Mouse (Mus musculus) right cerebral cortex, adult 18-20 months (tissue): Measurements from ENCODE around the gene Adam17.

Source experiments
- DNase-seq: peaks from one replicate; pipeline ENCODE4 v3.0.0; 2022; ENCODE audit warnings: mixed read lengths

Adam17 gene

DNA sequence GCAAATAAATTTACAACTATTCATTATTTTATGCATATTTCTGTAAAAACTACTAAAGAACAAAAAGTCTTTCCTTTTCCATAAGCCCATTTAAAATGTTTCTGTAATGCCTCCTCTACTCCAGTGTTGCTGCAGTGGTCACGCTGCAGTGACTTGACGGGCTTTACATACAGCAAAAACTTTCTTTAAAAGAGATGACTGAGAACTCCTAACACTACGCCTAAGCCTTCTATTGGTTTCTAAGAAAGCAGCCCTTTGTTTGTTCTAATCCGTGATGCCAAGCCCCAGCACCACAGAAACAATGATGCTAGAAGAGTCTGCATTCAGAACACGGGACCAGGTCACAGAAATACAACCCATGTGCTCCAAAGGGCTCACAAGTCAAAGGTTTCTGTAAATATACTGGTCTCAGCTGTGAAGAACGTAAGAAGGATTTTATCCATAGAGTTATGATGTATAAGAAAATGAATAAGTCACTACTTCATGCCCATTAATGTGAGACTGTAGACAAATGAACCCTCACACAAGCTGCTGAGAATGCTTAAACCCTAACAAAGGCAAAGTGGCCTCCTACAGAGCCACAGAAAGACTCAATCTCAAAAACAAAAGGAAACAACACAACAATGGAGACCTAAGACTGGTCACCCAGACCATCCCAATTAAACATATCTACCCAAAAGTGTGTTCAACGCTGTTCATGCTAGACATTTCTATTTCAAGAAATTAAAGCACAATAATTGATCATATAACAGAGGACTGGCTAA is 23.1 kb downstream of the Adam17 start:
- DNase-seq, result no peak

DNA sequence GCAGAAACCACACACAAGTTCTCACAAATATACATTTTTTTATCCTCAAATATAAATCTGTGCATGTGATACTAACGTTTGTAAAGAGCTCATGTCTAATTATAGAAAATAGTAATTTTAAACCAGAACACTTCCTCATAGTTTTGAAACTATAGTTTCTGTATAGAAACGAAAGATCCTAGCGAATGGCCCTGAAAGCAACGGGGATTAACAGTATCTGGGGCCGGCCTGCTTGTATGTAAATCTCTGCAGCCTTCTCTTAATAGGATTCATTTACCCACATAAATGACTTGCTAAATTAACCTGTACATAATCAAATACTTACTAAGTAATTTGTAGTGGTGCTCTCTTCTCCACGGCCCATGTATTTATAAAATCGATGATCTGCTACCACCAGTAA is 26.5 kb downstream of the Adam17 start:
- no peak for DNase-seq

DNA sequence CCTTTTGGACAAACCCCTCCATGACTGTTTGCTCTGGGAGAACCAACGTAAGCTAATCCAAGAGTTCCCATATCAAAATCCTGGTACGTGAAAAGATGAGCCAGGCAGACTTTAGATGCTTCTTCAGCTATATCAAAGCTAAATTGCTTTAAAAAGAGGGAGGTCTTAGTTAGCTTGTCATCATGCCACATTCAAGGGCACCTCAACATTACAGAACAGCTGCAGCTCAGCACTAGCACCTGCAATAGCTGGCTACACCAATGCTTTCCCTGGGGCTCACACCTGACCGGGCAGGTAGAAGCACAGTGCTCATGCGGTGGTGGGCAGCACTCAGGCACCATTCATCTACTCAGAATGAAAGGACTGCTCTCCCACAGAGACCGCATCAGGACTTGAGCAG is 32.8 kb downstream of the Adam17 start:
- DNase-seq, result no peak

DNA sequence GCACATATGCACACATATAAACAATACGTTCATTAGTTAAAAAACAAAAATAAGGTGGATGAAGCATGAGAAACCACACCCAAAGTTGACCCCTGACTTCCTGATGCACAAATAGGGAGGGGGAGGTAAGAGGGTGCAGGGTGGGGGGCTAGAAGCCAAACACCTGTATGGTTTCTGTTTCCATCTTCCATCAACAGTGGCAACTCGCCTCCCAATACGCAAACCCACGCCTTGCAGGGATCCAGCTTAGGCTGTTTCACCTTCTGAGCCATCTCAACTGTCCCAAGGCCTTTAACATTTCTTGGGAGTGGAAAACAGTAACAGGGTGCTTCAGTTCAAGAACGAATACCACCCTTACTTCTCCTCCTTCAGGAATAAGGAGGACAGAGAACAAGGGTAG is 36.3 kb downstream of the Adam17 start:
- DNase-seq, result no peak

DNA sequence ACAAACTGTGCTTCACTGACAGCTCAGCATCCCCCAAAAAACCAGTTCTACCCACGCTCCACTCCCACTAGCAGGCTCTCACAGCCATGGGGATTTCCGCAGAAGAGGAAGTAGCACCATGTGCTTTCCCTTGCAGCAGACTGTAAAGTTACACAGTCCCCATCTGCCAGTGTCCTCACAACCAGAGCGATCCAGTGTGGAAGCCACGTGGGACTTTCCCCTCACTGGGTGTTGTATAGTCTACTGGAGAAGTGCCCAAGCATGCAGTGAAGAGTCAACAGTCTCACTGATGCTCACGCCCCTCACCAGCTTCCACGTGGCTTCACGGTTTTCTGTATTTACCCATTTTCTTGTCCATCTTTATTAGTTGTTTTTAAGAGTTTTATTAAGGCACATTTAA is 37.6 kb downstream of the Adam17 start:
- peak; percentile 60 for DNase-seq

DNA sequence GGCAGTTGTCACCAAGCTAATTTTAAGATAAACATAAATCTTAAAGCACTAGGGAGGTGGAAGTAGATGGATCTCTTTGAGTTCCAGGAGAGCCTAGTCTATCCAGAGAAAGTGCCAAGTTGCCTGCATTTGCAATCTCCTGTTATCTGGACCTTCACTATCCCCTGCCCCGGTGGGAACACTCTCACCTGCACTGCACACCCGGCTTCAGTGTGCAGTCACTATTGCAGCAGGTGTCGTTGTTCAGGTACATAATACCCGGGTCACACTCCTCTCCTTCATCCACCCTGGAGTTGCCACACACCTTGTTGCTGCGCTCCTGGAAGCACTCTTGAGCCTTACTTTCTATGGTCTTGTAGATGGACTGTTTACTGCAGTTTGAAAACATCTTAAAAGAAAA is 39.7 kb downstream of the Adam17 start:
- no peak for DNase-seq

DNA sequence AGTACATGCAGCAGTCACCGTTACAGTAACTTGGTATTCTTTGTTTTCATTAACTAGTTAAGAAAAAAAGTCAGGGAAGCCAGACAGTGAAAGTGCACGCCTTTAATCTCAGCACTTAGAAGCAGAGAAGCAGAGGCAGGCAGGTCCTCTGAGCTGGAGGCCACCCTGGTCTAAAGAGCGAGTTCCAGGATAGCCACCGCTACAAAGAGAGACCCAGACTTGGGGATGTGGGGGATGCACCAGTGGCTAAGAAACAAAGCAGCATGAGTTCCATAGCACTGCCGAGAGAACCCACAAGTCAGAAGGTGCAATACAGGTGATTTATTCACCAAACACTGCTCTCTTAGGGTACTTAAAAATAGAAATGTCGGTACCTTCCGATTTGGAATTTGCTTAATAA is 40.4 kb downstream of the Adam17 start:
- no peak for DNase-seq

DNA sequence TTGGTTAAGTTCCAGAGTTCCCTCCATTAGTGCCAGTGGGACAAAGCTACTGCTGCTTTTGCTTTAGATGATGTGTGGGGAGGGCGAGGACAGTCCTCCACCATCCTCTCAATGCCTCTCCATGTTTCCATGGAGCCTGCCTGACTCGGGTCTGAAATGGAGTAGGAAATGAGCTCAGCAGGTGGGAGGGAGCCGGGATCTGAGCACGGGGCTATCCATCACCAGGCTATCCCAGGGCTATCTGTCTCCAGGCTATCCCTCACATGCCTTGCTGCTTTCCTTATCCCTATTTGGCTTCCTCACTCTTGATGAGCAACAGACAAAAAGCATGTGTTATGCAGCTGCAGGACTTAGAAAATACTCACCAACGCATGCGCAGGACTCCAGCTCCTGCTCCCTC is 41.7 kb downstream of the Adam17 start:
- DNase-seq, result no peak

DNA sequence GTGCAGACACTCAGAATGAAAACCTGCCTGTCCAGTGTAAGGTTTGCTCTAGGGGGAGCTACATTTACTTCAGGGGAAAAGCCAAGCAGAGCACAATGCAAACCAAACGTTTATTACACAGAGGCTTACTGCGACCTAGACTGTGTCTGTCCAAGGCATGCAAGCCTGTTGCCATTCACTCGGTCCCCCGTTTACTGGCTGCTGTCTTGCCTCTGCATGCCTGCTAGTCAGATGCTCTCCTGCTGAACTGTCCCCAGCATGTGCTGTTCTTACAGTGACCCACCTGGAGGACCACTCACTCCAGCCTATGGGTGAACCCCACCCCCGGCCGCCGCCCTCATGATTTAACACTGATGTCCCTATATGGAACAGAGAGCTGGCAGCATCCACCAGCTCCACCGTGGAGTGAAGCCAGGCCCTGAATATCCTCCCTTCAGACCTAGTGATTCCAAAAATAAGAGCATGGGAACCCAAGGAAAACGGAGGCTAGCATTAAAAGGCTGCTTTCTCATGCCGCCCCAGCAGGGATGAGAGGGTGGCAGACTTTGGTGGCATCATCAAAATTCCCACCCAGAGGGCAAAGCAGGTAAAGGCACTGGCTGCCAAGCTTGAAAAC is 42.4 kb downstream of the Adam17 start:
- DNase-seq, result peak; percentile 56

DNA sequence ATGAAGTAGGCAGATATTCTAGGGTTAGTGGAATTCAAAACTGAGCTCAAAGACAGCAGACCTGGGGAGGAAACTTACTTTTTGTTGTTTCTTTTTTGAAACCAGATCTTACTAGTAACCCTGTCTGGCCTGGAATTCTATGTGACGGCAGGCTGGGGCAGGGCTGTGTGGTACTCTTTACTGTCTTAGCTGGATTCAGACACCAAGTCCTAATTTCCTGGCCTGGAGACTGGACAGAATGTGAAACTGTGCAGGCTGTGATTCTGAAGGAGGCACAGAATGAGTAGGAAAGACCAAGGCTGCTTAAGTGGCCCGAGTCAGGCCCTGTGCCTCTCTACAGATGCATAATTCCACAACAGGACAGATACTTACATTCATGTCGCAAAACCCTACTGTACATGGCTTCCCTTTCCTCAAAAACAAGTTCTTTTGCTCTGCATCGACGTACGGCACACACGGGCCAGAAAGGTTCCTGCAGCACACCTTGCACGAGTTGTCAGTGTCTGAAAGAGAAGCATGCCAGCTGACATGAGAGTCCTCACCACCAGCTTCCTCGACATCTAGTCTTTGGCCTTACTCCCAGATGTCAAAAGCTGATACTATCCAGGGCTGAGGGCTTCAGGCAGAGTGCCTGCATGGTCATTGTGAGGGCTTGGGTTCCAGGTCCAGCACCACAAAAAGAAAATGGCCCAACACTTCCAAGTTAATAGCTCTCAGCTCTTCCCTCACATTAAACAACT is 43.6 kb downstream of the Adam17 start:
- DNase-seq, result no peak

DNA sequence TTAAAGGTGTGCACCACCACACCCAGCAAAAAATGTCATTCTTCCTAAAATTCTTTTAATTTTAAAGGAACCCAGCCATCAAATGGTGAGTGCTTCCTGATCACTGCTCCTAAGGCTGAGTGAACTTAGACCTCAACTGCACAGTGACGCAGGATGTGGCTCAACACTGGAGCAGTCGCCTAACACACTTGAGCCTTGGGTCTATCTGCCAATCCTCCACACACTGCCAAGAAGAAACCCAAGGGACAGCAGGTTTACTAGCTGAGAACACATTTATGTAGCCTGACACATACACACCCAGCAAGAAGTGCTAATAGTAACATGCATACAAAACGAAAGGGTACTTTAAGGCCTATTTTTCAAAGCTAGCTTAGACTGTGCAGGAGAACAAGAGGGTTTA is 47.1 kb downstream of the Adam17 start:
- DNase-seq, result no peak

DNA sequence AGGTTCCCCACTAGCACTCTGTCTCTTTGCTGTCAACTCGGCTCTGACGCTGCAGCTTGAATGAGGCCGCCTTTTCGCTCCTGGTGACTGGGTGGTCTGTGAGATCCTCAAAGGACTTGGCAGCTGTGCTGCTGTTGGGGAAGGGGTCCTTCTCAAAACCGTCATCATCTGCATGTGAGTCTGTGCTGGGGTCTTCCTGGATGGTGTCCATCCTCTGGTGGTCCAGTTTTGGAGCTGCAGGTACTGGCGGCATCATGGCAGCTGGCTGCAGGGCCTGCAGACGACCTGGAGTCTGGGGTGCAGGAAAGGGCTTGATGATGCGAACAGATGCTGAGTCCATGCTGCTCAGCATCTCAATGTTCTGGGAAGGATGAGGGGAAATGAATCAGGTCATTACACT is 48.2 kb downstream of the Adam17 start:
- no peak for DNase-seq

DNA sequence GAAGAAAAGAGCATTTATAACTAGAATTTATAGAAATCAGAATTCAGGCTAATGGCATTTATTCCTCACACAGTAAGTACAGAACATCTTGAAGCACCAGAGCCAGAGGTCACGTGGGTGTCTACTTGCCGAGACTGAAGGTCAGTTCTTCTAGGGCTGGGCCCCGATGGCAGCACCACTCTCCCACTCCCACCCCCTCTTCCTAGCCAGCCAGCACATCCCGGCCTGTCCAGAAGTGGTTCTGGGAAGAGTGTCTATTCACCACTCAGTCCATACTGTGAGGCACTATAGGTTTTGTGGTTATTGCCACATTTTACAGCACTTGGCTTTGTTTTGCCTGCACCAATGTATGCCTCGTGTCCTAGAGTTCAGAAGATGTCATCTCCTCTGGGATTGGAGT is 49.3 kb downstream of the Adam17 start:
- no peak for DNase-seq

DNA sequence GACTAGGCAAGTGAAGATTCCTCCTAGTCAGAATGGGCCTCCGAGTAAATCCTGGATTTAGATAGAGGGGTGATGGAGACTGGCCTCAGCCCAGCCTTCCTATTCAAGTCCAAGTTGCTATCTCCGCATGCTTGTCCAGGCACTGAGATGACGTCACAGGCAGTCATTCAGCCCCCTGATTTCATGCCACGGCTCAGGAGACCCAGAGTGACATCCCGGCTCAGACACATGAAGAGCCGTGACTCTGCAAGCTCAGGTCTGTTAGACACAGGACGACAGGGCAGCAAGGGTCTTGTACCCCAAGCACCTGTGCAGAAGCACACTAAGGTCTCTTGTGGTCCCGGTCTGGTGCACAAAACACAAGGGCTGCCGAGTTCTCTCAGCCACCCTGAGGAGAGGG is 50.6 kb downstream of the Adam17 start:
- DNase-seq, result no peak

DNA sequence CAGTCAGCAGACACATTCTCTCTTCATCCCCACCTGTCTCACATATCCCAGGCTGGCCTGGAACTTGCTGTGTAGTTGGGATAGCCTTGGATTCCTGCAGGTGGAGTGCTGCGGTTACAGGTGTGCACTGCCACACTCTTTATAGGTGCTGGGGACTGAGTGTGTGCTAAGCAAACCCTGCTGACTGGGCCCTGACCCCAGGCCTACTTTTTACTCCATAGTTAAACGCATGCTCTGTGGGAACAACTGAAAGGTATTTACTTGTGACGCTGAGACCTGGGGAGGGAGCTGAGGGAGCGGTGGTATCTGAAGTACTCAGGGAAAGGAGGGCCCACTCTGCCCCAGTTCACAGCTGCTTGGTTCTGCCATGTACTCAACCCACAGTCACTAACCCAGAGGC is 51.1 kb downstream of the Adam17 start:
- DNase-seq, result no peak

DNA sequence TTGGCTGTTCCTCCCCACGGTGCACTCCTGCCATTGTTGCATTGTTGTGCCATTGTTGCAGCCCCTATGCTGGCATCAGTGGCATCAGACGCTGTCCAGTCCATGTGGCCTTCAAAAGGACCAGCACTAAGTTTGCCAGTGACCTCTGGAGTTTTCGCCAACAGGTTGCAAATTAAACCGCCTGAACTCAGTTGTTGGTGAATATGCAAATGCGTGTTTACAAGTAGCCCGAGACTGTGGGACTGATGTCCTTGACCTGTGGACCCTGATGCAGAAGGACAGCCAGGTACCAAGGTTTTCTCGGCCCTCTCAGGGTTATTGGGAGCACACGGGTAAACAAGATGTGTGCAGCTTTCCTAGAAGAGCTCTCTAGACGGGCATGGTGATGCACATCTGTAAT is 52.3 kb downstream of the Adam17 start:
- DNase-seq, result no peak

DNA sequence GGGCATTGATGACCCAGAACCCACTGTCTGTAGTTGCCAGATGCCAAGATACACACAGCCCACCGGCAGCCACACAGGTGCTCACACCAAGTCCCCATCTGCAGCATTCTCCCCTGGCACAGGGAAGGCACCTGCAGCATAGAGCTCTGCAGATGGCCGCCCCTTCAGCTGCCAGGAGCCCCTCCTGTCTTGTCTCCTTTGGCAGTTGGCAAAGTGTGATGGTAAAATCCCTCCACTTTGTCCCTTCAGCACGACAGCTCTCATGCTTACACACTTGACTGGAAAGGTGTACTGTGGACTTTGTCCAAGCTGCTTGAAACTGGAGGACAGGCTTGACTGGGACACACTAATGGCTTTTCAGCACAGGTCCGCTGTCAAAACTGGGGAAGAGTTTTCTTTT is 53.1 kb downstream of the Adam17 start:
- no peak for DNase-seq

DNA sequence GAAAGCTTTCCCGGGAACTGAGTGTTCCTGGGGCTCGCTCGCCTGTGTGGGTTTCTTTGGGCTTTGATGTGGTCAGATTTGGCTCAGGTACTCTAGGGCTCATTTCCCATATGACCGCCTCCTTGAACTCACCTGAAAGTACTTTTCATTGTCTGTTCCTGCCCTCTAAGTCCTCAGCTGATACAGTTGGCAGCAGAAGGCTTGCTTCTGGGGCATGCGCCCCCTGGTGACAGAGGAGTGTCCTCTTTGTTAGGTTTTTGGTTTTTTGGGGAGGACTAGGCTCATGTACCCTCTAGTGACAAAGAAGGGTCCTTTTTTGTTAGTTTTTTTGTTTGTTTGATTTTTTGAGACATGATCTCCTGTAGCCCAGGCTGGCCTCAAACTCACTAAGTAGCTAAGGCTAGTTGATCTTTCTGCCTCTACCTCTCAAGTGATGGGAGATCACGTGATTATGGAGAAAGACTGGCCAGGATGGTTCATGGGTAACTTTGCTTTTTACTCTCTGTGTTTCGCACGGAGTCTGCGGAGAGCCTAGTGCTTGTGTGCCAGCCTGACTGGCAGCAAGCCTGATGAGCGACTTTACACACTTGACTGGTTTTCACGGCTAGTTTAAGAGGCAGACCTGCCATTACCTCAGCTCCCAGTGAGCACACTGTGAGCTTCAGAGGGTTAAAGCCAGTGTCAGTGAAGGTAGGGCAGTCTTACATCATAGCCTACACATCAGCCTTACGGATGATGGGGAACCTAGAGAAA is 55.1 kb downstream of the Adam17 start:
- peak; percentile 64 for DNase-seq

DNA sequence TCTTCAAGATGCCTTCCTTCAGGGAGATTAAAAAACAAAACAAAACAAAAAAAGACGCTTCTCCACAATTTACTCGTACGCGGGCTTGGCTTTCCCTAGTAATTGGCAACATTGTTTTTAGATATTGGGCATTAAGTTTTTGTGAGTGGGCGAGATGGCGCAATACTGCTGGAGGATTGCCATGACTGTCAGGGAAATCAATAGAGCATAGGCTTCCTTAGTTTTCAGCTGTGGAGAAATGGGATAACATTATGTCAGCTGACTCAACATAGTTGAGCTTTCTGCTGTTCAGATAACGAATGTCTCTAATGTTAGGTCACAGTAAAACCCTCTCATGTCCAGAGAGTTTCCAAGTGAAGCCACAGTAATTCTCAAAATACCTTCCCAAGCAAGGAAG is 56.6 kb downstream of the Adam17 start:
- peak; percentile 15 for DNase-seq

DNA sequence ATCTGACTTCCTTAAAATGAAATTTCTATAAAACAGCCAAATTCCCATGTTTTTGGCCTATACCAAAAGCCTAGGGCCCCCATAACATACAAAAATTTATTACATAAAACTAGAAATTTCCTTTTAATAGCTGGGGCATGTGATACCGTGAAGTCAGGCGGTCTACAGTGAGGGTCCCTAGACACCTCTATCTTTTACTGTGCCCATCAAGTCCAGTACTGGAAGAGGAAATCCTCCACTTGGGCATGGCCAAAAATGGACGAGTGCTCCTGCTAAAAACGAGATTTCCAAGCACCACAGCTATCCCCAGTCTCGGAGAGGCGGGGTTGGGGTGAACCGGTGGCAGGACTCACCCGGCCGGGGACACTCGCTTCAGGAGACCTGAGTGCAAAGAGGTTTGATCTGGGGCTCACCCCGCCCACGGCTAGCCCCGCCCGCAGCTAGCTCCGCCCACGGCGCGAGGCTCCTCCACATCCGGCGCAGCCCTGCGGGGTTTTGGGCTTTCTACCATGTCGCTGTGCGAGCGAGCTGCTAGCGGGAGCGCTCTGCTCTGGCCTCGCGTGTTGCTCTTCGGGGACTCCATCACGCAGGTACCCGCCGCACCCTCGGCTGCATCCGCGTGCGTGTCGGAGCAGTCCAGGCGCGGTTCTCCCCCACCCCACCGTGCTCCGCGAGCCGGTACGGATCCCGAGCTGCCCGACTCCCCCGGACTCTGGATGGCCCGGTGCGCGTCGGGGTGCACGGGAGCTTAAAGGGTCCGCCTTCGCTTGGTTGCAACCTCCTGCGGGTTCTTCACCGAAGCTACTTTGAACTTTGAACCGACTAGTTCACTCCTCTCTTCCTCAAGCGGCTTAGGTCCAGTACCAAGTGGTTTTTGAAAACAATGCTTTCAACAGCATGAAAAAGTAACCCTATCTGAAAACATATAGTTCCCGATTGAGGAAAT is 57.2 kb downstream of the Adam17 start, which contains the start of gene Iah1:
Iah1 (plus strand) TSS at position 467 of the 946 bp plus-strand sequence.
- DNase-seq, result peak; percentile 85

DNA sequence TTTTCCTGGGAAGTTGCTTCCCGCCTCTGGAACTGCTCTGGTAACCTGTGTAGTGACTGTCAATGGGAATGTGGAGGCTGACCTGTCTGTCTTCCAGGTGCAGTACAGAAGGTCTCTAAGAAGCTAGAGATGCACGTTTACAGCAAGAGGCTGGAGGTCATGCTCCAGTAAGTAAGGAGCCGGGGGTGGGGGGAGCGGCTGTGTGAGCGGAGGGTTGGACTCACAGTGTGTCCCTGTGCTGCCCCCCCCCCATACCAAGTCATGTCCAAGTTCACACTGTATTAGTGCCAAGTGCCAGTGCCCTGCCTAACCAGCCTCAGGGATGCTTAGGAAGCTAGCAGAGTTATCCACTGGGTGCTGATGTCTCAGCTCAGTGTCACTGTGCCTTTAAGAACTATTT is 61.2 kb downstream of the Adam17 start:
- no peak for DNase-seq

DNA sequence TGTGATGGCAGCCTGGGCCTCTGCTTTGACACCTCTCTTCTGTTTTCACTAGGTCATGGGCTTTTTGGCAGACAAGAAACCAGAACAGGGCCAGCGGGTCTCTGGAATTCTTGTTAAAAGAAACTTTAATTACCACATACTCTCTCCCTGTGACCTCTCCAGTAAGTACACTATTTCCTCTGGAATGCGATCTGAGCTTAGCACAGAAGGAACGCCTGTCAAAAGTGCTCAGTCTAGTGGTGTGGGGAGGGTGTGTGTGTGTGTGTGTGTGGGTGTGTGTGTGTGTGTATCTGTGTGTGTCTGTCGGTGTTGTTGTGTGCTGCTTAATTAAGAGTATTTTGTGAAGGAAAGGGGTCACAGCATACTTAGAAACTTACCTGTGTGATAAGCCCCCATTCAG is 66.7 kb downstream of the Adam17 start:
- DNase-seq, result no peak
